Mouse (Mus musculus): ENCODE results near the gene Arl2. TPM values are rescaled to one million over a fixed set of nuclear protein-coding genes. Genes with fewer than 3 reads are reported as not detected.

Arl2 gene
- polyA plus RNA-seq, 1 experiment = 40.4 TPM

DNA sequence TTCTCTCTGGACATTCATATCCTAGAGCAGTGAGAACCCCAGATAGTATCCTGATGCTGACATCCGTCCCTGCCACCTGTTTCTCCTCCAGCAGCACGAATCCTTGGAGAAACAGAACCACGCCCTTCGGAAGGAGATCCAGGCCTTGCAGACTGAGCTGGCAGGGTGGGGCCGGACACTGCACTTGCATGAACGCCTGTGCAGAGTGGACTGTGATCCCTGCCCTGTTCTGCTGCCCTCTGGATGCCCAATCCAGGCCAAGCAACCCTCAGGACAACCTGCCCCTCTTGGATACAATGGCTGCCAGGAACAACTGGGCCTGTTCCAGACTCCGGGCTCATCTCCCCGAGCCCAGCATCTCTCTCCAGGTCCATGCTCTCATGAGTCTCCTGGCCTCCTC, 29.9 kb upstream of the Arl2 start:
- no peaks in the 10 kb centered on the region for H3K27me3 ChIP-seq (ENCODE audit: control insufficient read depth, insufficient read depth, low read length, poor library complexity, severe bottlenecking)
- no peaks in the 10 kb centered on the region for H3K4me1 ChIP-seq (ENCODE audit: control insufficient read depth, insufficient read depth, low read length)
- no peak overlapping the region for H3K4me3 ChIP-seq (ENCODE audit: low read depth, low read length)
- no peak overlapping the region for H3K27ac ChIP-seq (ENCODE audit: insufficient read depth, low read length)
- H3K36me3 ChIP-seq (ENCODE audit: control insufficient read depth, insufficient read depth, low read length, poor library complexity, severe bottlenecking) = no peaks in the 10 kb centered on the region
- TF ChIP-seq EP300 (IDR thresholded peaks at IDR 0.05; ENCODE audit: insufficient read depth, low read depth, low read length) = no peak
- TF ChIP-seq CTCF (IDR thresholded peaks at IDR 0.05; ENCODE audit: low read depth, low read length) = no peak
- no peak for TF ChIP-seq POLR2A (IDR thresholded peaks at IDR 0.05; ENCODE audit: insufficient read depth, low read length)
- H3K9me3 ChIP-seq (replicated peaks; ENCODE audit: control insufficient read depth, insufficient read depth, low read length, poor library complexity, severe bottlenecking) = no peaks in the 10 kb centered on the region
- H3K9ac ChIP-seq (ENCODE audit: low read depth, poor library complexity, severe bottlenecking) = no peak overlapping the region

DNA sequence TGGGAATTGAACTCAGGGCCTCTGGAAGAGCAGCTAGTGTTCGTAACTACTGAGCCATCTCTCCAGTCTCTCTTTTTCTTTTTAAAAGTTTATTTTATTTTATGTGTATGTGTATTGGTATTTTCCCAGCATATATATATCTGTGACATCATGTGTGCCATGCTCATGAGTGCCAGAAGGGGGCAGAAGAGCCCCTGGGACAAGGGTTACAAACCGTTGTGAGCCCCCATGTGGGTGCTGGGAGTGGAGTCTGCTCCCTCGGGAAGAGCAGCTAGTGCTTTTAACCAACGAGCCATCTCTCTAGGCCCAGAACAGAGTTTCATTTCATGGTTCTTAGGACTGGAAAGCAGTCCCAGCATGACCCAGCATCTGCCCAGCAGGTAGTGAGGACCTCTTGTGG, 25.4 kb upstream of the Arl2 start:
- Histone ChIP-seq H3K27me3 (ENCODE audit: control insufficient read depth, insufficient read depth, low read length, poor library complexity, severe bottlenecking) (no peaks in the 10 kb centered on the region), H3K4me3 (ENCODE audit: low read depth, low read length) (no peak overlapping the region), H3K4me1 (ENCODE audit: control insufficient read depth, insufficient read depth, low read length) (no peaks in the 10 kb centered on the region), H3K27ac (ENCODE audit: insufficient read depth, low read length) (no peak overlapping the region), H3K36me3 (ENCODE audit: control insufficient read depth, insufficient read depth, low read length, poor library complexity, severe bottlenecking) (no peaks in the 10 kb centered on the region), H3K9ac (ENCODE audit: low read depth, poor library complexity, severe bottlenecking) (no peak overlapping the region), H3K9me3 (replicated peaks; ENCODE audit: control insufficient read depth, insufficient read depth, low read length, poor library complexity, severe bottlenecking) (no peaks in the 10 kb centered on the region)
- TF ChIP-seq POLR2A (IDR thresholded peaks at IDR 0.05; ENCODE audit: insufficient read depth, low read length) (no peak), CTCF (IDR thresholded peaks at IDR 0.05; ENCODE audit: low read depth, low read length) (peak; percentile 39)

GRCm38 (mm10) chr19:6163872-6164547, 22.7 kb upstream of the Arl2 start:
- Histone ChIP-seq H3K36me3 (ENCODE audit: control insufficient read depth, insufficient read depth, low read length, poor library complexity, severe bottlenecking) (no peaks in the 10 kb centered on the region), H3K4me3 (ENCODE audit: low read depth, low read length) (no peak overlapping the region), H3K27ac (ENCODE audit: insufficient read depth, low read length) (no peak overlapping the region), H3K27me3 (ENCODE audit: control insufficient read depth, insufficient read depth, low read length, poor library complexity, severe bottlenecking) (no peaks in the 10 kb centered on the region), H3K9me3 (replicated peaks; ENCODE audit: control insufficient read depth, insufficient read depth, low read length, poor library complexity, severe bottlenecking) (no peaks in the 10 kb centered on the region), H3K4me1 (ENCODE audit: control insufficient read depth, insufficient read depth, low read length) (no peaks in the 10 kb centered on the region), H3K9ac (ENCODE audit: low read depth, poor library complexity, severe bottlenecking) (no peak overlapping the region)
- TF ChIP-seq POLR2A (IDR thresholded peaks at IDR 0.05; ENCODE audit: insufficient read depth, low read length) (no peak), EP300 (IDR thresholded peaks at IDR 0.05; ENCODE audit: insufficient read depth, low read depth, low read length) (no peak), CTCF (IDR thresholded peaks at IDR 0.05; ENCODE audit: low read depth, low read length) (no peak)

GRCm38 (mm10) chr19:6157220-6157619, 15.9 kb upstream of the Arl2 start:
- Histone ChIP-seq H3K27me3 (ENCODE audit: control insufficient read depth, insufficient read depth, low read length, poor library complexity, severe bottlenecking) (no peaks in the 10 kb centered on the region), H3K9ac (ENCODE audit: low read depth, poor library complexity, severe bottlenecking) (no peak overlapping the region), H3K4me1 (ENCODE audit: control insufficient read depth, insufficient read depth, low read length) (no peaks in the 10 kb centered on the region), H3K27ac (ENCODE audit: insufficient read depth, low read length) (no peak overlapping the region), H3K36me3 (ENCODE audit: control insufficient read depth, insufficient read depth, low read length, poor library complexity, severe bottlenecking) (no peaks in the 10 kb centered on the region), H3K9me3 (replicated peaks; ENCODE audit: control insufficient read depth, insufficient read depth, low read length, poor library complexity, severe bottlenecking) (no peaks in the 10 kb centered on the region), H3K4me3 (ENCODE audit: low read depth, low read length) (no peak overlapping the region)
- TF ChIP-seq POLR2A (IDR thresholded peaks at IDR 0.05; ENCODE audit: insufficient read depth, low read length) (no peak), EP300 (IDR thresholded peaks at IDR 0.05; ENCODE audit: insufficient read depth, low read depth, low read length) (no peak), CTCF (IDR thresholded peaks at IDR 0.05; ENCODE audit: low read depth, low read length) (no peak)

- H3K36me3 ChIP-seq (ENCODE audit: control insufficient read depth, insufficient read depth, low read length, poor library complexity, severe bottlenecking) = no peaks in the 10 kb centered on the region
- H3K9me3 ChIP-seq (replicated peaks; ENCODE audit: control insufficient read depth, insufficient read depth, low read length, poor library complexity, severe bottlenecking) = no peaks in the 10 kb centered on the region
- TF ChIP-seq EP300 (IDR thresholded peaks at IDR 0.05; ENCODE audit: insufficient read depth, low read depth, low read length) (no peak), POLR2A (IDR thresholded peaks at IDR 0.05; ENCODE audit: insufficient read depth, low read length) (no peak), CTCF (IDR thresholded peaks at IDR 0.05; ENCODE audit: low read depth, low read length) (no peak)
- no peak overlapping the region for H3K4me3 ChIP-seq (ENCODE audit: low read depth, low read length)
- no peaks in the 10 kb centered on the region for H3K27me3 ChIP-seq (ENCODE audit: control insufficient read depth, insufficient read depth, low read length, poor library complexity, severe bottlenecking)
- H3K27ac ChIP-seq (ENCODE audit: insufficient read depth, low read length) = no peak overlapping the region
- no peaks in the 10 kb centered on the region for H3K4me1 ChIP-seq (ENCODE audit: control insufficient read depth, insufficient read depth, low read length)
- H3K9ac ChIP-seq (ENCODE audit: low read depth, poor library complexity, severe bottlenecking) = no peak overlapping the region
Observed at GRCm38 (mm10) chr19:6156372-6156771, 15.0 kb upstream of the Arl2 start.

DNA sequence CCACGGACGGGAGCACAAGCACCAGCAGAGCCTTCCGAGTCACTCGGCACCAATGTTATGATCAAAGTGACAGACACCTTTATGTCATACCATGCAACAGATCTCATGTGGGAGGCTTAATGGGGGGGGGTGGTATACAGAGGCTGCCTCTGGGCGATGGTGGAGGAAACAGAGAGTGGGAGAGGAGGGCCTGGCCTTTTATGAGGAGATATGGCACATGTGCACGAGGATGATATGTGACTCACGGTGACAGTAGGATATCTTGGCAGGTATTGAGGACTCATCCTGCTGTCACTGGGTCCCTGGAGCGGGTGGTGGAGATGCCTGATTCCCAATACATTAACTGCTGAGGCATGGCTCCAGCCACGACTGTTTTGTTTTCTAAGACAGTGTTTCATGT, 13.8 kb upstream of the Arl2 start:
- no peak overlapping the region for H3K9ac ChIP-seq (ENCODE audit: low read depth, poor library complexity, severe bottlenecking)
- TF ChIP-seq EP300 (IDR thresholded peaks at IDR 0.05; ENCODE audit: insufficient read depth, low read depth, low read length) (no peak), CTCF (IDR thresholded peaks at IDR 0.05; ENCODE audit: low read depth, low read length) (no peak), POLR2A (IDR thresholded peaks at IDR 0.05; ENCODE audit: insufficient read depth, low read length) (no peak)
- no peaks in the 10 kb centered on the region for H3K4me1 ChIP-seq (ENCODE audit: control insufficient read depth, insufficient read depth, low read length)
- H3K27me3 ChIP-seq (ENCODE audit: control insufficient read depth, insufficient read depth, low read length, poor library complexity, severe bottlenecking) = no peaks in the 10 kb centered on the region
- H3K36me3 ChIP-seq (ENCODE audit: control insufficient read depth, insufficient read depth, low read length, poor library complexity, severe bottlenecking) = no peaks in the 10 kb centered on the region
- no peak overlapping the region for H3K4me3 ChIP-seq (ENCODE audit: low read depth, low read length)
- no peaks in the 10 kb centered on the region for H3K9me3 ChIP-seq (replicated peaks; ENCODE audit: control insufficient read depth, insufficient read depth, low read length, poor library complexity, severe bottlenecking)
- H3K27ac ChIP-seq (ENCODE audit: insufficient read depth, low read length) = no peak overlapping the region

Measured in ES-Bruce4 (cell line).